Mouse (Mus musculus) neural tube, embryonic 11.5 days (tissue): Measurements from ENCODE around the gene Itga9. TPM values are rescaled to one million over a fixed set of nuclear protein-coding genes. Genes with fewer than 3 reads are reported as not detected.

ENCODE experiments used
- ATAC-seq: fragments of 200-750 bp; cut with Nextera tagmentation; 2 replicates; pipeline ENCODE4 v1.8.0; 2017; ENCODE audit warnings: moderate number of reproducible peaks, mild to moderate bottlenecking, moderate TSS enrichment, moderate library complexity; ENCODE audit not compliant: insufficient read depth, low FRiP score, low TSS enrichment
- DNase-seq: peaks from one replicate; pipeline ENCODE4 v3.0.0-alpha.2; 2015; ENCODE audit warnings: low spot score
- H3K27ac ChIP-seq: fragments of 300-500 bp; sonication (generic); 2 replicates; pipeline ENCODE4 v1.5.1; 2014; ENCODE audit warnings: low read depth, mild to moderate bottlenecking, low read length
- H3K27me3 ChIP-seq: fragments of 300-500 bp; sonication (generic); 2 replicates; pipeline ENCODE4 v1.6.1; 2014; ENCODE audit warnings: mild to moderate bottlenecking, low read length, mixed read lengths; ENCODE audit not compliant: control insufficient read depth, insufficient read depth
- H3K36me3 ChIP-seq: fragments of 300-500 bp; sonication (generic); 2 replicates; pipeline ENCODE4 v1.6.1; 2014; ENCODE audit warnings: mild to moderate bottlenecking, low read length, moderate library complexity, mixed read lengths; ENCODE audit not compliant: control insufficient read depth, insufficient read depth
- H3K4me1 ChIP-seq: fragments of 300-500 bp; sonication (generic); 2 replicates; pipeline ENCODE4 v1.6.1; 2014; ENCODE audit warnings: low read length, mixed read lengths; ENCODE audit not compliant: control insufficient read depth, insufficient read depth
- H3K4me2 ChIP-seq: fragments of 300-500 bp; sonication (generic); 2 replicates; pipeline ENCODE4 v1.6.1; 2014; ENCODE audit warnings: low read depth, mild to moderate bottlenecking, moderate library complexity
- H3K4me3 ChIP-seq: fragments of 300-500 bp; sonication (generic); 2 replicates; pipeline ENCODE4 v1.5.1; 2014; ENCODE audit warnings: low read depth, low read length
- H3K9ac ChIP-seq: fragments of 300-500 bp; sonication (generic); 2 replicates; pipeline ENCODE4 v1.6.1; 2014; ENCODE audit warnings: mild to moderate bottlenecking, low read length
- H3K9me3 ChIP-seq: fragments of 300-500 bp; sonication (generic); 2 replicates; pipeline ENCODE4 v1.6.1; 2016; ENCODE audit warnings: low read length; ENCODE audit not compliant: control insufficient read depth
- WGBS: fragments of 180-500 bp; shearing (Covaris S2); extraction: QIAGEN DNeasy Blood & Tissue Kit; methylation state at CpG from one replicate; pipeline ENCODE4 v1.1.7; 2014; 5-methylcytosine and 5-hydroxymethylcytosine counted together
- polyA plus RNA-seq: library from polyadenylated mRNA; unstranded; fragments of >200 nt; fragmentation: Nextera tagmentation; extraction: Ambion mirVana; gene quantifications from 2 replicates; pipeline ENCODE4 v1.2.1, GENCODE M21; 2014

Itga9 gene
- polyA plus RNA-seq, 1 experiment from 2014 or later, result 8.2 TPM

- DNase-seq, result no peak
- no peaks in the 10 kb centered on the region for H3K9me3 ChIP-seq
- H3K4me1 ChIP-seq, result peaks cover 13% of the 10 kb centered on the region; the same call in 1 of the 2 replicates
- H3K36me3 ChIP-seq, result 0 out of 2 replicates have a peak, but pooled peaks cover 2% of the 10 kb centered on the region
- no peak overlapping the region; the same call in 1 of the 2 replicates for H3K27ac ChIP-seq
- 54% methylated on average over 15 of the region's 15 CpGs for WGBS
- H3K9ac ChIP-seq, result no peak overlapping the region
- no peak overlapping the region for H3K4me3 ChIP-seq
- no peak overlapping the region for H3K4me2 ChIP-seq
- ATAC-seq, result no peak
- no peaks in the 10 kb centered on the region for H3K27me3 ChIP-seq
Observed at GRCm38 (mm10) chr9:118678020-118678750, 71.7 kb downstream of the Itga9 start.

GRCm38 (mm10) chr9:118678759-118679158 is 72.3 kb downstream of the Itga9 start:
- Histone ChIP-seq H3K27ac (no peak overlapping the region), H3K4me2 (no peak overlapping the region), H3K9ac (no peak overlapping the region), H3K9me3 (no peaks in the 10 kb centered on the region), H3K4me3 (no peak overlapping the region), H3K27me3 (no peaks in the 10 kb centered on the region), H3K36me3 (0 out of 2 replicates have a peak, but pooled peaks cover 2% of the 10 kb centered on the region), H3K4me1 (peaks cover 13% of the 10 kb centered on the region; the same call in 1 of the 2 replicates)
- ATAC-seq (no peak), DNase-seq (no peak)
- 74% methylated on average over 10 of the region's 10 CpGs for WGBS

- H3K4me2 ChIP-seq, result no peak overlapping the region
- H3K36me3 ChIP-seq, result 0 out of 2 replicates have a peak, but pooled peaks cover 2% of the 10 kb centered on the region
- no peak overlapping the region for H3K4me3 ChIP-seq
- no peak for ATAC-seq
- peaks cover 13% of the 10 kb centered on the region; the same call in 1 of the 2 replicates for H3K4me1 ChIP-seq
- no peak for DNase-seq
- H3K9ac ChIP-seq, result no peak overlapping the region
- H3K9me3 ChIP-seq, result no peaks in the 10 kb centered on the region
- no peak overlapping the region for H3K27ac ChIP-seq
- WGBS, result 84% methylated on average over 6 of the region's 6 CpGs
- H3K27me3 ChIP-seq, result no peaks in the 10 kb centered on the region
Observed at GRCm38 (mm10) chr9:118681506-118681905, 75.0 kb downstream of the Itga9 start.

GRCm38 (mm10) chr9:118682154-118682553 is 75.7 kb downstream of the Itga9 start:
- no peaks in the 10 kb centered on the region for H3K27me3 ChIP-seq
- H3K4me2 ChIP-seq, result no peak overlapping the region
- H3K9ac ChIP-seq, result no peak overlapping the region
- H3K4me1 ChIP-seq, result peaks cover 9% of the 10 kb centered on the region; the same call in 1 of the 2 replicates
- DNase-seq (no peak), ATAC-seq (no peak)
- H3K4me3 ChIP-seq, result no peak overlapping the region
- 0 out of 2 replicates have a peak, but pooled peaks cover 2% of the 10 kb centered on the region for H3K36me3 ChIP-seq
- H3K9me3 ChIP-seq, result no peaks in the 10 kb centered on the region
- WGBS, result 86% methylated on average over 8 of the region's 8 CpGs
- no peak overlapping the region for H3K27ac ChIP-seq

- no peak overlapping the region for H3K4me3 ChIP-seq
- DNase-seq (no peak), ATAC-seq (no peak)
- H3K36me3 ChIP-seq, result 0 out of 2 replicates have a peak, but pooled peaks cover 2% of the 10 kb centered on the region
- H3K27me3 ChIP-seq, result no peaks in the 10 kb centered on the region
- H3K9me3 ChIP-seq, result no peaks in the 10 kb centered on the region
- no peaks in the 10 kb centered on the region for H3K4me1 ChIP-seq
- H3K27ac ChIP-seq, result no peak overlapping the region
- no peak overlapping the region for H3K4me2 ChIP-seq
- no peak overlapping the region for H3K9ac ChIP-seq
- WGBS, result 95% methylated on average over 7 of the region's 7 CpGs
Observed at GRCm38 (mm10) chr9:118683507-118683906, 77.0 kb downstream of the Itga9 start.

GRCm38 (mm10) chr9:118684343-118684742 is 77.9 kb downstream of the Itga9 start:
- Histone ChIP-seq H3K4me2 (no peak overlapping the region), H3K27me3 (no peaks in the 10 kb centered on the region), H3K27ac (no peak overlapping the region), H3K4me3 (no peak overlapping the region), H3K4me1 (no peaks in the 10 kb centered on the region), H3K36me3 (0 out of 2 replicates have a peak, but pooled peaks cover 2% of the 10 kb centered on the region), H3K9ac (no peak overlapping the region), H3K9me3 (no peaks in the 10 kb centered on the region)
- WGBS, result 94% methylated on average over 9 of the region's 9 CpGs
- ATAC-seq (no peak), DNase-seq (no peak)

- 77% methylated on average over 9 of the region's 9 CpGs for WGBS
- Histone ChIP-seq H3K9ac (no peak overlapping the region), H3K4me2 (no peak overlapping the region), H3K4me1 (no peaks in the 10 kb centered on the region), H3K27ac (no peak overlapping the region), H3K4me3 (no peak overlapping the region), H3K27me3 (no peaks in the 10 kb centered on the region), H3K9me3 (no peaks in the 10 kb centered on the region), H3K36me3 (0 out of 2 replicates have a peak, but pooled peaks cover 2% of the 10 kb centered on the region)
- DNase-seq (no peak), ATAC-seq (no peak)
Observed at GRCm38 (mm10) chr9:118686166-118686961, 79.9 kb downstream of the Itga9 start.

GRCm38 (mm10) chr9:118688248-118688647 is 81.8 kb downstream of the Itga9 start:
- ATAC-seq (no peak), DNase-seq (no peak)
- H3K4me2 ChIP-seq, result no peak overlapping the region
- no peak overlapping the region for H3K4me3 ChIP-seq
- no peaks in the 10 kb centered on the region for H3K4me1 ChIP-seq
- no peak overlapping the region for H3K9ac ChIP-seq
- 30% methylated on average over 4 of the region's 4 CpGs for WGBS
- no peaks in the 10 kb centered on the region for H3K36me3 ChIP-seq
- no peak overlapping the region for H3K27ac ChIP-seq
- no peaks in the 10 kb centered on the region for H3K9me3 ChIP-seq
- H3K27me3 ChIP-seq, result no peaks in the 10 kb centered on the region
